Mouse (Mus musculus) liver, adult 2 months (tissue): ENCODE measurements at regions not wholly inside any gene's neighbourhood (a gene's known extent, or its start where the extent isn't known, plus 50 kb on each side); places are given as distances from the start of the nearest gene placed in this dataset.

Experiments
- CTCF ChIP-seq: fragments of 200-500 bp; IDR thresholded peaks from 2 replicates; pipeline ENCODE4 v1.5.1; 2011; ENCODE audit warnings: low read depth, low read length, control low read depth
- POLR2A ChIP-seq: fragments of 200-500 bp; IDR thresholded peaks from 2 replicates; pipeline ENCODE4 v1.6.1; 2011; ENCODE audit warnings: low read length, control low read depth; ENCODE audit not compliant: insufficient read depth; ENCODE audit errors: extremely low read depth

DNA sequence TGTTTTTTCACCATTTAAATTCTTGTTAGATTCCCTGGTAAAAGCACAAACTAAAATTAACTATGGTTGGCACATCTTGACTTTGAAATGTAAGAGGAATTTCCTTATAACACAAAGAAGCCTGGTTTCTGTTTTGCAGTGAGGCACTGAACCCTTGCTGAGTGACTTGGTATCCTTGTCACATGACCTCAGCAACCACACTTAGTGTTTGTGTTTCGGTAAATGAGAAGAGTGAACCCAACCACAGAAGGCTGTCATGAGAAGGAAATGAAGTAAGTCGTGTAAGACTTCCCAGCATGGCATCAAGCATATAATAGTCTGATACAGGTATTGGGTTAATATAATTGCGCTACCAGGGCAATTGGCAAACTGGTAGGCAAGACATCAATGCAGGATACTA is 154.0 kb downstream of the Kctd12 start:
- TF ChIP-seq CTCF: no peak
- TF ChIP-seq POLR2A: no peak
